Mouse (Mus musculus): ENCODE data around the gene Lrrc57. TPM values are rescaled to one million over a fixed set of nuclear protein-coding genes. Genes with fewer than 3 reads are reported as not detected.
"Not testable (repeated sequence)": the region's sequence is repeated elsewhere in the genome, so short reads cannot be mapped to it uniquely, and the experiment has no call there.

The Lrrc57 gene
- polyA plus RNA-seq, 1 experiment: 2.1 TPM

DNA sequence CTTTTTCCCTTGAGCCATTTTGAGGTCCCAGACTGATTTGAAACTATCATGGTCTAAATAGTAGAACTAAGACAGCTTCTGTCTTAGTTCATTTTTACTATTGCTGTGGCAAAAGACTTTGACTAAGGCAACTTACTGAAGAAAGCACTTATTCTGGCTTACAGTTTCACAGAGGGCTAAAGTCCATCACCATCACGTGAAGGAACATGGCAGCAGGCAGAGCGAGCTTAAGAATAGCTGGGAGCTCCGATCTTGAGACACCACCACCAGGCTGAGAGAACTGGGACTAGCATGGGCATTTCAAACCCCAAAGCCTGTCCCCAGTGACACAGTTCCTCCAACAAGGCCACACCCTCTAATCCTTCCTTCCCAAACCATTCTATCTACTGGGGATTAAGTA, 38.2 kb downstream of the Lrrc57 start:
- Histone ChIP-seq H3K36me3 (replicated peaks; ENCODE audit: low read length) (peaks cover 38% of the 10 kb centered on the region), H3K9me3 (no peaks in the 10 kb centered on the region), H3K4me1 (peaks cover 66% of the 10 kb centered on the region), H3K27me3 (replicated peaks) (no peaks in the 10 kb centered on the region), H3K4me3 (replicated peaks) (peak overlapping the region; percentile 50)
- no peak for TF ChIP-seq GATA1 (IDR thresholded peaks at IDR 0.05; ENCODE audit: borderline replicate concordance, low read length)
- no peak for TF ChIP-seq FLI1 (IDR thresholded peaks at IDR 0.05; ENCODE audit: low read length)

GRCm38 (mm10) chr2:120567798-120568320, 41.5 kb downstream of the Lrrc57 start:
- TF ChIP-seq GATA1 (IDR thresholded peaks at IDR 0.05; ENCODE audit: borderline replicate concordance, low read length) (no peak), FLI1 (IDR thresholded peaks at IDR 0.05; ENCODE audit: low read length) (no peak)
- Histone ChIP-seq H3K27me3 (replicated peaks) (no peaks in the 10 kb centered on the region), H3K4me3 (replicated peaks) (peak overlapping the region; percentile 93), H3K9me3 (no peaks in the 10 kb centered on the region), H3K36me3 (replicated peaks; ENCODE audit: low read length) (peaks cover 27% of the 10 kb centered on the region), H3K4me1 (peaks cover 59% of the 10 kb centered on the region)

DNA sequence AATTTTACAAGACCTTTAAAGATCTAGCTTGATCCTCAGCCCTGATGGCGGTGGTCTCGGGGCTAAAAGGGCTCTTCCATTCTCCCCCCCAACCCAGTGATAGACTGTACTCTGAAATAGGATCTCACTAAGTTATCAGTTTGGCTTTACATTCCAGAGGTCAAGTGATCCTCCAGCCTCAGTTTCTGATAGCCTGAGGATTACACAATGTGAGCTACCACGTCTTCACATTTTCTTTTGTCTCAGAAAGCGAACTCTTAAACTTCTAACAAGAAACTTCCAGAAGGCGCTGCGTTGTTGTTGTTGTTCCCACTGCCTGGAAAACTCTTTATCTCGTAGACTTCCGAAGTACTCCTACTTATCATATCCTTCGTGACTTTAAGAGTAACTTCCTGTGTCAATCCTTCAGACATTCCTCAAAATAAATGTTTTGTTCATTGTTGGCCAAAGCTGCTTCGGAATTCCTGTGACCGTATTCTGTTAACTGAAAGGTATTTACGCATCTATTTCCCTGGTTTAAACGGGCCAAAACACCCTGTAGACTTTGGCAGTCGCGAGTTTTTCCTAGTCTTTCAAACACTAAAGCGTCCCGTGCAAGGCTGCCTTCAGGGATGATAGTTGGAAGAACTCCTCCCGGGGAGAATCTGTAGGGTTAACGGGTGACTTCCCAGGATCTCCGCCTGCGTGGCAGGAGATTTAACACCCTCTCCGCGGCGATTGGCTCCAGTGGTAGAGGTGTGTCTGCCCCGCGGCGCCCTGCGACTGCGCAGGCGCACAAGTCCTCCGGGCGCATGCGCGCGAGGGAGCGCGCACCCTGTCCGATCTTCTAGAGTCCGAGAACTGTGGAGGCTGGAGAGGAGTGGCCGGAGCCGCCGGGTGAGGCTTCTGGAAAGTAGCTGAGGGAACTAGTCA, 42.2 kb downstream of the Lrrc57 start, which contains the start of gene Snap23:
Gene Snap23 (plus strand): TSS at position 786 of the 912 bp plus-strand sequence.
- peaks cover 57% of the 10 kb centered on the region for H3K4me1 ChIP-seq
- no peaks in the 10 kb centered on the region for H3K9me3 ChIP-seq
- H3K4me3 ChIP-seq (replicated peaks): peak within 1 kb of the TSS; percentile 93
- H3K27me3 ChIP-seq (replicated peaks): no peaks in the 10 kb centered on the region
- peaks cover 21% of the 10 kb centered on the region for H3K36me3 ChIP-seq (replicated peaks; ENCODE audit: low read length)
- no peak for TF ChIP-seq GATA1 (IDR thresholded peaks at IDR 0.05; ENCODE audit: borderline replicate concordance, low read length)
- no peak for TF ChIP-seq FLI1 (IDR thresholded peaks at IDR 0.05; ENCODE audit: low read length)

GRCm38 (mm10) chr2:120565363-120565762, 44.0 kb downstream of the Lrrc57 start:
- TF ChIP-seq FLI1 (IDR thresholded peaks at IDR 0.05; ENCODE audit: low read length): no peak

DNA sequence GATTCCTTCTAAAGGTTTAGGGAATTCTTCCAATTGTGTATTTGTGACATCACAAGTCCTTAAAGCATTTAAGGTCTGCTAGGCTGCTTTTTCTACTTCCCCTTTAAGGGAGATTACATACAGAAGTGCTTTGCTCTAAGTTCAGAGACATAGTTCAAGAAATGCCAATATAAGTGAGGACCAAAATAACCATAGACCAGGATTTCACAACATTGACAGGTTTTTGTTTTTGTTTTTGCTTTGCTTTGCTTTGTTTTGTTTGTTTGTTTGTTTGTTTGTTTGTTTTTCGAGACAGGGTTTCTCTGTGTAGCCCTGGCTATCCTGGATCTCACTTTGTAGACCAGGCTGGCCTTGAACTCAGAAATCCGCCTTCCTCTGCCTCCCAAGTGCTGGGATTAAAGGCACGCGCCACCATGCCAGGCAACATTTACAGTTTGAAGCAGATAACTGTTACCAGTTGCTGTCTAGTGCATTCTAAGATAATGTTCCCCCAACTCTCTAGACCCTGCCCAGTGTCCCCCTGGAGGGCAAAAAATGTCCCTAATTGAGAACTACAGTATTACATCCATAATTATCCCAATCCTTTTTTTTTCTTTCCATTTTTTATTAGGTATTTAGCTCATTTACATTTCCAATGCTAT, 44.7 kb downstream of the Lrrc57 start:
- H3K4me1 ChIP-seq: peaks cover 57% of the 10 kb centered on the region
- peak overlapping the region; percentile 56 for H3K4me3 ChIP-seq (replicated peaks)
- not testable (repeated sequence) for H3K27me3 ChIP-seq (replicated peaks); H3K9me3 ChIP-seq
- H3K36me3 ChIP-seq (replicated peaks; ENCODE audit: low read length): peaks cover 16% of the 10 kb centered on the region

More at GRCm38 (mm10) chr2:120565363-120565762, 44.0 kb downstream of the Lrrc57 start:
- Histone ChIP-seq H3K4me3 (replicated peaks) (no peak overlapping the region), H3K4me1 (peaks cover 58% of the 10 kb centered on the region), H3K36me3 (replicated peaks; ENCODE audit: low read length) (peaks cover 16% of the 10 kb centered on the region), H3K9me3 (no peaks in the 10 kb centered on the region), H3K27me3 (replicated peaks) (no peaks in the 10 kb centered on the region)

DNA sequence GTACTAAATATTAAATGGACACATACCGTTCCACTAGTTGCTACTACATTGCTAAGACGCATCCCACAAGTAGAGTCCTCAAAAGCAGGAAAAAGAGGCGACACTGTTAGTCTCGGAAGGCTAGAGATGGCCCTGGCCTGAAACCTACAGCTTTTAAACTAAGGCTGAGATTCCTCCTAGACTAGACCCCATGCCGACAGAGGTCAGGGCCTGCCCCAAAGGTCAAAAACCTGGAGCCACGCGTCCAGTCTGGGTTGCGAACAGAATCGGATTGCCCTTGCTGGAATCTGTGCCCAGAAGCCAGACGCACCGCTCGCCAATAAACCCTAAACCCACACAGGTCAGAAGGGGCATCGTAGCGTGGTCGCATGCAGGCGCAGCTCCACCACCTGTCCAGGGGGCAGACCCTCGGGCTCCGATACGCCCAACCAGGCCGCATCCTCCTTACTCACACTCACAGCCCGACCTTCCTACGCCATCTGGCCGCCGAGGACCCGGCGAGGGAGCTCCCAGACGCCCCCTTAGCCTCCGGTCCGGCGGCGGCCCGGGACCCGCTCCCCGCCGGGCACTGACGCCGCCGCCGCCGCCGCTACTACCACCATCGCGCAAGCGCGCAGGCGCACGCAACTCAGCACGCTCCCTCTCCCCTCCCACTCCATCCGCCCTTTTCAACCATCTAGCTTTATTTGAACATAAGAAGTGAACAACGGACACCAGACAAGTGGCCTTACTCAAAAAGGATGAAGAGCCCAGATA, 45.9 kb downstream of the Lrrc57 start, which contains the start of gene Zfp106:
Gene Zfp106 (minus strand): TSS at position 609 of the 756 bp plus-strand sequence.
- peaks cover 9% of the 10 kb centered on the region for H3K36me3 ChIP-seq (replicated peaks; ENCODE audit: low read length)
- TF ChIP-seq GATA1 (IDR thresholded peaks at IDR 0.05; ENCODE audit: borderline replicate concordance, low read length): no peak
- no peak for TF ChIP-seq FLI1 (IDR thresholded peaks at IDR 0.05; ENCODE audit: low read length)
- peak within 1 kb of the TSS; percentile 100 for H3K4me3 ChIP-seq (replicated peaks)
- no peaks in the 10 kb centered on the region for H3K27me3 ChIP-seq (replicated peaks)
- H3K4me1 ChIP-seq: peaks cover 56% of the 10 kb centered on the region
- H3K9me3 ChIP-seq: no peaks in the 10 kb centered on the region

- H3K27me3 ChIP-seq (replicated peaks): no peaks in the 10 kb centered on the region
- peaks cover 60% of the 10 kb centered on the region for H3K4me1 ChIP-seq
- H3K4me3 ChIP-seq (replicated peaks): peak overlapping the region; percentile 100
- peaks cover 9% of the 10 kb centered on the region for H3K36me3 ChIP-seq (replicated peaks; ENCODE audit: low read length)
- H3K9me3 ChIP-seq: no peaks in the 10 kb centered on the region
- TF ChIP-seq FLI1 (IDR thresholded peaks at IDR 0.05; ENCODE audit: low read length): no peak
- TF ChIP-seq GATA1 (IDR thresholded peaks at IDR 0.05; ENCODE audit: borderline replicate concordance, low read length): no peak
Measured at GRCm38 (mm10) chr2:120562859-120563234, 46.5 kb downstream of the Lrrc57 start.

DNA sequence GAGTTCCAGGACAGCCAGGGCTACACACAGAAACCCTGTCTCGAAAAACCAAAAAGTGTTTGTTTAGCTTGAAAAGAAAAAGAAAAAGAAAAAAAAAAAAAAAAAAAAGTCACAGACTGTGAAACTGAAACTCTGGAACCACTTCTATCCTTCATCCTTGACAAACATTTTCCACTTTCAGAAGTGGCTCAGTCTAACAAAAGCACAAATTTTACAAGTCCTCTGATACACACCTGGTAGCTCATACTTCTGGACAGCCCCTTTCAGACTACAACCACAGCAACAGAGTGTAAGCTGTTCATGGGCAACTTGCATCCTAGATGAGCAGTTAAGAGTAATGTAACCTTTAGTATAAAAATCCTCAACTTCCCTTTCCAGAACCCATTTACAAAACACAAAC, 47.8 kb downstream of the Lrrc57 start:
- Histone ChIP-seq H3K4me1 (peaks cover 65% of the 10 kb centered on the region), H3K27me3 (replicated peaks) (no peaks in the 10 kb centered on the region), H3K36me3 (replicated peaks; ENCODE audit: low read length) (peaks cover 18% of the 10 kb centered on the region), H3K4me3 (replicated peaks) (no peak overlapping the region), H3K9me3 (no peaks in the 10 kb centered on the region)
- TF ChIP-seq GATA1 (IDR thresholded peaks at IDR 0.05; ENCODE audit: borderline replicate concordance, low read length) (no peak), FLI1 (IDR thresholded peaks at IDR 0.05; ENCODE audit: low read length) (no peak)

DNA sequence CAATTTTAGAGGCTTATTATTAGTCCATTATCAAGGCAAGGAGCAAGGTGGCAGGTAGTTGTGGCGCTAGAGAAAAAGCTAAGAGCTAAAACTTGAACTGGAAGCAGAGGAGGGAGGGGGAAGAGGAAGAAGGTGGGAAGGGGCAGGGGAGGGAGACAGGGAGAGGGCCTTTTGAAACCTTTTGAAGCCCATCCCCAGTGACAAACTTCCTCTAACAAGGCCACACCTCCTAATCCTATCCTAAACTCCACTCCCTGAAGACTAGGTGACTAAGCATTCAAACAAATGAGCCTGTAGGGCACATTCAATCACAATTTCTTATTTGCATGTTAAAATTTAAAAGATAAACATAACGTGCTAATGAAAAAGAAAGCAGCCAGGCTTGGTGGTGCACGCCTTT, 50.5 kb downstream of the Lrrc57 start:
- Histone ChIP-seq H3K36me3 (replicated peaks; ENCODE audit: low read length) (peaks cover 35% of the 10 kb centered on the region), H3K4me1 (peaks cover 51% of the 10 kb centered on the region), H3K27me3 (replicated peaks) (no peaks in the 10 kb centered on the region)

More for the DNA sequence above, 50.5 kb downstream of the Lrrc57 start:
- H3K9me3 ChIP-seq: no peaks in the 10 kb centered on the region
- no peak for TF ChIP-seq FLI1 (IDR thresholded peaks at IDR 0.05; ENCODE audit: low read length)
- peak overlapping the region; percentile 69 for H3K4me3 ChIP-seq (replicated peaks)

Data from megakaryocyte, embryonic 14.5 days (primary cell).